Mouse (Mus musculus) kidney, embryonic 14.5 days (tissue): ENCODE data around the gene Cacna1a. TPM values are rescaled to one million over a fixed set of nuclear protein-coding genes. Genes with fewer than 3 reads are reported as not detected.
A peak's percentile ranks its signal among the peaks of the same experiment; 100 is the strongest.
"Not testable (repeated sequence)": the region's sequence is repeated elsewhere in the genome, so short reads cannot be mapped to it uniquely, and the experiment has no call there.

Source experiments
- ATAC-seq: fragments of 200-750 bp; cut with Nextera tagmentation; 2 replicates; pipeline ENCODE4 v1.8.0; 2017; ENCODE audit warnings: moderate number of reproducible peaks, mild to moderate bottlenecking, moderate TSS enrichment, moderate library complexity; ENCODE audit not compliant: low FRiP score, low TSS enrichment
- H3K27ac ChIP-seq: fragments of 300-500 bp; sonication (generic); 2 replicates; pipeline ENCODE4 v1.5.1; 2014; ENCODE audit warnings: low read depth, mild to moderate bottlenecking, low read length, moderate library complexity, mixed read lengths
- H3K27me3 ChIP-seq: fragments of 300-500 bp; sonication (generic); 2 replicates; pipeline ENCODE4 v1.6.1; 2014; ENCODE audit warnings: mild to moderate bottlenecking, low read length; ENCODE audit not compliant: control insufficient read depth, insufficient read depth
- H3K36me3 ChIP-seq: fragments of 300-500 bp; sonication (generic); 2 replicates; pipeline ENCODE4 v1.6.1; 2014; ENCODE audit warnings: low read length, mixed read lengths; ENCODE audit not compliant: control insufficient read depth, insufficient read depth
- H3K4me1 ChIP-seq: fragments of 300-500 bp; sonication (generic); 2 replicates; pipeline ENCODE4 v1.6.1; 2014; ENCODE audit warnings: low read length, mixed read lengths; ENCODE audit not compliant: control insufficient read depth, insufficient read depth
- H3K4me2 ChIP-seq: fragments of 300-500 bp; sonication (generic); replicated peaks from 2 replicates; pipeline ENCODE4 v1.6.1; 2014; ENCODE audit warnings: low read depth, mild to moderate bottlenecking, low read length
- H3K4me3 ChIP-seq: fragments of 300-500 bp; sonication (generic); 2 replicates; pipeline ENCODE4 v1.5.1; 2014; ENCODE audit warnings: mild to moderate bottlenecking, low read length
- H3K9ac ChIP-seq: fragments of 300-500 bp; sonication (generic); 2 replicates; pipeline ENCODE4 v1.6.1; 2014; ENCODE audit warnings: low read depth, mild to moderate bottlenecking, low read length, moderate library complexity
- H3K9me3 ChIP-seq: fragments of 300-500 bp; sonication (generic); 2 replicates; pipeline ENCODE4 v1.6.1; 2016; ENCODE audit warnings: low read length; ENCODE audit not compliant: control insufficient read depth
- WGBS: fragments of 180-500 bp; shearing (Covaris S2); extraction: QIAGEN DNeasy Blood & Tissue Kit; methylation state at CpG from one replicate; pipeline ENCODE4 v1.1.7; 2014; 5-methylcytosine and 5-hydroxymethylcytosine counted together
- polyA plus RNA-seq: library from polyadenylated mRNA; unstranded; fragments of >200 nt; fragmentation: Nextera tagmentation; extraction: Ambion mirVana; gene quantifications from 2 replicates; pipeline ENCODE4 v1.2.1, GENCODE M21; 2014

The Cacna1a gene
- polyA plus RNA-seq, 1 experiment from 2014 or later, result 4.4 TPM

DNA sequence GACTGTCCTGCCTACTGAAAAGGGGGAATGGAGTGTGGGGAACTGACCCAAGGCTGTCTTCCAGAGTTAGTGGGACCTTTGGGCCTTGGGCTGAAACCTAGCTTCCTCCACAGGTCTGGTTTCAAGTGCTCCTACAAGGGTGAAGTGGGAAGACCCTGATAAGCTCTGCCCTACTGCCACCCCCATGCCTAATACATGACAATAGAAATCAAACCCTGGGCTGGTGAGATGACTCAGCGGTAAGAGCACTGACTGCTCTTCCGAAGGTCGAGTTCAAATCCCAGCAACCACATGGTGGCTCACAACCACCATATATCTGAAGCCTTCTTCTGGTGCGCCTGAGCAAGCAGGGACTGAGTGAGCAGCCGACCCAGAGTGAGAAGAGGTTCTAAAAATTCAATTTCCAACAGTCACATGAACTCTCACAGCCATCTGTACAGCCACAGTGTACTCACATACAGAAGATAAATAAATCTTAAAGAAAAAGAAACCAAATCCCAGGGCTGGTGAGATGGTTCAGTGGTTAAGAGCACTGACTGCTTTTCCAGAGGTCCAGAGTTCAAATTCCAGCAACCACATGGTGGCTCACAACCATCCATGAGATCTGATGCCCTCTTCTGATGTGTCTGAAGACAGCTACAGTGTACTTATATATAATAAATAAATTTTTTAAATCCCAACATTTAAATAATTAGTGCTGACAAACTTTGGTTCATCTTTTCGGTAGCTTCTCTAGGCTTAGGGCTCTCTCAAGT, 280.7 kb downstream of the Cacna1a start:
- Histone ChIP-seq H3K27ac (no peak overlapping the region), H3K9ac (no peak overlapping the region), H3K4me1 (0 out of 2 replicates have a peak, but pooled peaks cover 8% of the 10 kb centered on the region), H3K9me3 (no peaks in the 10 kb centered on the region), H3K27me3 (no peaks in the 10 kb centered on the region), H3K4me3 (no peak overlapping the region), H3K4me2 (no peak overlapping the region), H3K36me3 (peaks cover 28% of the 10 kb centered on the region)
- WGBS, result 75% methylated on average over 6 of the region's 6 CpGs
- ATAC-seq, result no peak

DNA sequence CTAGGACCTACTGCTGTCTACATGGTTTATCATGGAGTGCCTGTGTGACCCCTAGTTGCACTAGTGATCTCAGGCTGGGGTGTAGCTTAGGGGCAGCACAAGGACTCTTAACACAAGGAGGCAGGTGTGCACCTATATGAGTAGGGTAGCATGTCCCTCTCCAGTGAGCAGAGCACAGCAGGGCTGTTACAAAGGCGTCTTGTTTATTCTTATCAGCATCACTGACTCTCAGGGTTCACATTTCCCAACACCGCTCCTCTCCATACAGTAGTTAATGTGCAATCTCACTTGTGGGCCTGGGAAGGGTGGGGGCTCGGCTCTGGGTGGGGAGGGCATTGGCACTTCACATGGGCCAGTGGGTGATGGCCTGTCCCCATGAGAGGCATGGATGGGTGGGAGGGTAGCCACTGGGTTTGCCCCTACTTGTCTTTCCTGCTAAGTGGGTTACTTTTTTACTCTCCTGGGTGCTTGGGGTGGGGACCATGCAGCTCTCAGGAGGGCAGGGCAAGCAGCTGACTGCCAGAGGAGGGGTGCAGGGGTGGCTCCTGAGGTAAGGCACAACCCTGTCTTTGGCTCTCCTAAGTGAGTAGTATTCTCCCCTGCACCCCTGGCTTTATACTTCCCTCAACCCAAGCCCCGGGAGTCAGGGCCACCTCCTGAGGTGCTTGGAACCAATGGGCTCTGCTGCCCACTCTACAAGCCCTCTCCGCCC, 282.2 kb downstream of the Cacna1a start:
- not testable (repeated sequence) for H3K9ac ChIP-seq, H3K4me3 ChIP-seq, H3K9me3 ChIP-seq, H3K4me2 ChIP-seq, H3K4me1 ChIP-seq, H3K27ac ChIP-seq, H3K27me3 ChIP-seq
- WGBS, result 78% methylated on average over 5 of the region's 5 CpGs
- ATAC-seq, result peak; percentile 33; the same call in 1 of the 2 replicates
- peaks cover 43% of the 10 kb centered on the region for H3K36me3 ChIP-seq

DNA sequence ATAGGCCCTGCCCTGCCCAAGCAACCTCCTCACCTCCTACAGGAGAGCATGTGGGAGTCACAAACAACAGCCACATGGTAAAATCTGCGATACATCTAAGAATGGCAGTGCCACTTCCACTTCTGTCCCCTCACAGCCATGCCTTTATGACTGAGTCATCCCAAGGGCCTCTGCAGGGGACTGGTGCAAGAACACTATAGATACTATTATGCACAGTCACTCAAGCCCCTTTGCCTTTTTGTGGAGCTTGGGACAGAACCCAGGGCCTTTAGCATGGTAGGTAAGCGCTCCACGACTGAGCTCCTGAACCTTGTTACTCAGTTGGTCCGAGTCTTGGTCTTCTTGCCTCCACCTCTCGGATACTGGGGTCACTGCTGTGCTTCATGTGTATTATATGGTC, 289.1 kb downstream of the Cacna1a start:
- peaks cover 64% of the 10 kb centered on the region for H3K36me3 ChIP-seq

DNA sequence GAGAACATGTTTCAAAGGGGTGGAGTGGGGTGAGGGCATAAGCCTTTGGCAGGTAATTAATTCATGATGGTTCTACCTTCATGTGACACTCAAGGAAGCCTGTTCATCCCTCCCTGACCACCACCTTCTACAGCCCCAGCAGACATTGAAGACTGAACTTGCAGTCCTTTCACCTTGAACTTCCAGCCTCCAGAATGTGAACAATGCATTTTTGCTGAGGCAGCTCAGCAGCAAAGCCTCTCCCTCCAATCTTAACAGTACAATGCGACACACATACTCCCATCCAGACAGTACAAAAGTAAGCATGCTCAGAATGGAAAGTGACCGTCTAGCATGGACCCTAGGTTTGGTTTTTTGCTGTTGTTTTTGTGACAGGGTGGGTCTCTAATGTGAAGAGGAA, 293.2 kb downstream of the Cacna1a start:
- H3K27me3 ChIP-seq, result no peaks in the 10 kb centered on the region
- no peak overlapping the region for H3K4me3 ChIP-seq
- H3K4me2 ChIP-seq, result no peak overlapping the region
- no peaks in the 10 kb centered on the region for H3K9me3 ChIP-seq
- no peak overlapping the region for H3K27ac ChIP-seq
- no peak overlapping the region for H3K9ac ChIP-seq
- peaks cover 18% of the 10 kb centered on the region for H3K4me1 ChIP-seq
- no peak for ATAC-seq
- H3K36me3 ChIP-seq, result peaks cover 39% of the 10 kb centered on the region; the same call in 1 of the 2 replicates
- WGBS, result 89% methylated on average over 2 of the region's 2 CpGs

More for the DNA sequence above, 289.1 kb downstream of the Cacna1a start:
- Histone ChIP-seq H3K4me2 (no peak overlapping the region), H3K4me3 (no peak overlapping the region), H3K9ac (no peak overlapping the region), H3K9me3 (no peaks in the 10 kb centered on the region), H3K27me3 (no peaks in the 10 kb centered on the region), H3K4me1 (no peaks in the 10 kb centered on the region), H3K27ac (no peak overlapping the region)
- 94% methylated on average over 5 of the region's 5 CpGs for WGBS
- ATAC-seq, result no peak

DNA sequence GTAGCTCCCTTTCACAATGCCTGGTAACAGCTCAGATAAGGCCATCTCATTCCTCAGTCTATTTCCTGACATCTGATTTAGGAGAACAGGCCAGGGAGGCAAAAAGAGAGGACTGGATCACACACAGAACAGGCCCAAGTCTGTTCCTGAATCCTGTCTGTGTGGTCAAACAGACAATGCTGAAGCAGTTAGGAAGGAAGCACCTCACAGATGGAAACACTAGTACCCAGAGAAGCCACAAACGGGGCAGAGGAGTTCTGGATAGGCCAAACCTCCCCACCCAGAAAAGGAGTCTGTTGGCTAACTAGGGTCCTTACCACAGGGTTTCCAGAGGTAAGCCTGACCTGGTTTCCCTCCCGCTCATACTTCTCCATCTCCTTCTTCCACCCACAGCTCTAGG, 294.0 kb downstream of the Cacna1a start:
- Histone ChIP-seq H3K27me3 (no peaks in the 10 kb centered on the region), H3K9me3 (no peaks in the 10 kb centered on the region), H3K27ac (no peak overlapping the region), H3K36me3 (peaks cover 36% of the 10 kb centered on the region; the same call in 1 of the 2 replicates), H3K4me2 (no peak overlapping the region), H3K9ac (no peak overlapping the region), H3K4me3 (no peak overlapping the region), H3K4me1 (peaks cover 18% of the 10 kb centered on the region)
- ATAC-seq, result no peak
- WGBS, result 82% methylated on average over 2 of the region's 2 CpGs

DNA sequence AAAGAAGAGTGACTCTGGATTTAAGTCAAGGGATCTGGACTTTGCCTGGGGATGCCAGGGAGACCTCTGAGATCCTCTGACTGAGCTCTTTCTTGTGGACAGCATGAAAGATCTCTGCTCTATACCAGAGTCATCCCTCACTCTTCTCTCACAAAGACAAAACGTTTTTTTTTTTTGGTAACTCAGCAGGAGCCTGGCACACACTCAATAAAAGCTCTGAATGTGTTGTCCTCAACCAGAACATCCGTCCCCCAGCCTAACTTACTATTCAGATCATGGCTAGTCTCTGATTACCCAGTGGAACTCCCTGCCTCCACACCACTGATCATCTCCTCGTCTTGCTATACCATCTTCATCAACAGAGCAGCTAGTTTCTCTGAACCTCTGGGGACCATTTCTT, 296.3 kb downstream of the Cacna1a start:
- H3K4me1 ChIP-seq, result peaks cover 18% of the 10 kb centered on the region
- H3K4me3 ChIP-seq, result no peak overlapping the region
- no peak overlapping the region for H3K27ac ChIP-seq
- no peak for ATAC-seq
- no peaks in the 10 kb centered on the region for H3K27me3 ChIP-seq
- WGBS, result 80% methylated on average over 3 of the region's 3 CpGs
- no peak overlapping the region for H3K4me2 ChIP-seq
- H3K9ac ChIP-seq, result no peak overlapping the region
- H3K9me3 ChIP-seq, result no peaks in the 10 kb centered on the region
- peaks cover 33% of the 10 kb centered on the region; the same call in 1 of the 2 replicates for H3K36me3 ChIP-seq

DNA sequence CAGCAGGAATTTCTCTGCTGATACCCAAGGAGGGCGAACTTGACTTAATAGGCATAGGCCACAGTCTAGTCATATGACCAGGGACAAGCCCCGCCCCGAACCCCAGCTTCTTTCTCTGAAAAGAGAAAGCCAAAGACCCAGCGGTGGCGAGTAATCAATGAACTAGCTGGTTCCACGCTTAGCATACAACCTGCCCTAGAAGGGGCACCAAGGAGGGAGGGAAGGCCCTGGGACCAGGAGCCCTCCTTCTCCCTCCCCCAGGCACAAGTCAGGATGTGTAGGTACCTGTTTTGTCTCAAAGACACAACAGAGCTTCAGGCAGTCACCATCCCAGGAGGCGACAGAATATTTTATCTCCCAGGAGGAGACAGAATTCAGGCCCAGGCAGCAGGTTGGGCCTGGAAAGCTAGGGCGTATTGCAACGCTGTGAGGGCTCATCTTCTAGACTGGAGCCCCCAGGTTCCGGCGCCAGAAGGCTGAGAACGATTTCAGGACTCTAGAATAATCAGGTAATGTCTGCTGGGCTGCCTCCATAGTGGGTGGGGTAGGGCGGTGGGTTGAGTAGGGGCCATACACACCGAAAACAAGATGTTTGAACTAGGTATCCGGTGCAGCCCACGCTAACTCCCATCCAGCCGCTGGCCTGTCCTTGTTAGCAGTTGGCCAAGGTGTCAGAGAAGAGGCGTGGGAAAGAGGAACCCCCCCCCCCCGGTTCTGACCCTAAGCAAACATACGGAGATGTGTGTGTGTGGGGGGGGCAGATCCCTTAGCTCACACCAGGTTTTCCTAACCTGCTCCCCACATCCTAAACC, 298.2 kb downstream of the Cacna1a start, which contains the start of gene Trmt1:
Trmt1 (plus strand) TSS at position 117 of the 812 bp plus-strand sequence.
- Histone ChIP-seq H3K27ac (peak within 1 kb of the TSS; percentile 92; the same call in 1 of the 2 replicates), H3K9ac (peak within 1 kb of the TSS; percentile 97), H3K36me3 (peaks cover 29% of the 10 kb centered on the region; the same call in 1 of the 2 replicates), H3K4me1 (peaks cover 25% of the 10 kb centered on the region), H3K4me3 (peak within 1 kb of the TSS; percentile 91), H3K27me3 (no peaks in the 10 kb centered on the region), H3K9me3 (no peaks in the 10 kb centered on the region), H3K4me2 (peak within 1 kb of the TSS; percentile 84)
- WGBS, result 10% methylated on average over 20 of the region's 20 CpGs
- ATAC-seq, result peak; percentile 18

DNA sequence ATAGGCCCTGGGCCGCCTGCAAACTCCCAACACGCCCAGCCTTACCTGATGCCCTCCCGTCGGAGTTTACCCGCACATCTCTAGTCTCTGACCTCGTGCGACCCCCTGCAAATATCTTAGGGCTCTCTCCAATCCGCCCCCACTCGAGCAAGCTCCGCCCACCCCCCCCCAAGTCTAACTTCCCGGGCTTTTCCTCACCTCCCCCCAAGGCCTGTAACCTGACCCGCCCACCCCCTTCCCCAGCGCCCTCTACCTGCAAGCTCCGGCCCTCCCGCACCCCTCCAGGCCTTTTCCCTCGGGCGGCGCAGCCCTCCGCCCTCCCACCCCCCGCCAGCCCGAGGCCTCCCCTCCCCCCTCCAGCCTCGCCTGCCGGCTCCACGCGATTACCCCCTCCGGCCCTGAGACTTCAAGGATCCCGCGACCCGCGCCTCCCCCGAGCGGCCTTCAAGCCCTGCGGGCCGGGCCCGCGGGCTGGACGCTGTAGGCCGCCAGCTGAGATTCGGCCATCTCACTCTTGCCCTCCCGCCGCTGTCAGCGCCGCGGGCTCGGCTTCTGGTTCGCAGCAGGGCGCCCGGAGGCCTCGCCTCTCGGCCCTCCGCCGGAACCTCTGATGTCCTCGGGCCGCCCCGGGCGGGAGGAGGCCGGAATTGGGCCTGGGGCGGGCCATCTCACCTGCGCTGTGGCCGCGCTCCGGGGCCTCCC, 298.9 kb downstream of the Cacna1a start:
- H3K4me3 ChIP-seq, result peak overlapping the region; percentile 91
- WGBS, result under 1% methylated on average over 55 of the region's 62 CpGs
- peaks cover 28% of the 10 kb centered on the region; the same call in 1 of the 2 replicates for H3K36me3 ChIP-seq
- no peaks in the 10 kb centered on the region for H3K9me3 ChIP-seq
- H3K27me3 ChIP-seq, result no peaks in the 10 kb centered on the region
- H3K27ac ChIP-seq, result peak overlapping the region; percentile 92
- peak overlapping the region; percentile 97 for H3K9ac ChIP-seq
- ATAC-seq, result peak; percentile 45
- peaks cover 25% of the 10 kb centered on the region for H3K4me1 ChIP-seq
- peak overlapping the region; percentile 84 for H3K4me2 ChIP-seq
